Mouse (Mus musculus): ENCODE data around the gene Lrrtm3.
A peak's percentile ranks its signal among the peaks of the same experiment; 100 is the strongest.

The Lrrtm3 gene

DNA sequence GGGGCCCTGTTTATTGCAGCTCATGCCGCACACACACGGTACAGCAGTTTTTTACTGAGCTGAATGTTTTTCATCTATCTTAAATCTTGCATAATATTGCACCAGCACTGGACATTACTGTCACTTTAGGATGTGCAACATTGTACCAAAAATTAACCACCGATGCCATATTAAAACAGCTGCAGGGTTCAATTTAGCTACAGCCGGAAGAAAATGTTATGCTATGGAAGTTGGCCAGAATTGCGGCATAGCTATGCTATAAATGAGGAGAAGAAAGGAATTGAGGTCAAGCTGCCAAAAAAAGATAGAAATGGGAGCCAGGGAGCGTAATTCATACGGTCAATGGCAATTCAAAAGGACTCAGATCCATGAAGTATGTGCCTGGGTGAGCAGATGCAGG lies 48.9 kb downstream of the Lrrtm3 start:
- DNase-seq, result no peak

GRCm38 (mm10) chr10:64039760-64040535 lies 50.1 kb downstream of the Lrrtm3 start:
- no peak for DNase-seq

DNA sequence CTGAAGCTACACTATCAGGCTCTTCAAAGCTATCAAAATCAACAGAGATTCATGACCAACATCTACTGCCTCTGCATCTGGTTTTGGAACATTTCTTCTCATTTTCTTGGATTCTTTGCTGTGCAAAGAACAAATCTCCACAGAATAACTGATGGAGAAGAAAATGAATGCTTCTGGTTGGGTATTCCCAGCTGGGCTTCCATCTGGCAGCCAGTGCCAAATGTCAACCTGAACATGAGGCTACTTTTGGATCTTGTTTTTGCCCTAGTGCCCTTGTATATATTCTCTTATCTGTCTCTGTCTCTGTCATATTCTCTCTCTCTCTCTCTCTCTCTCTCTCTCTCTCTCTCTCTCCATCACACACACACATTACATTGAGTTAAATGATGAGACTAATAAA lies 59.2 kb downstream of the Lrrtm3 start:
- no peak for DNase-seq

GRCm38 (mm10) chr10:64023340-64023739 lies 66.7 kb downstream of the Lrrtm3 start:
- DNase-seq, result no peak

DNA sequence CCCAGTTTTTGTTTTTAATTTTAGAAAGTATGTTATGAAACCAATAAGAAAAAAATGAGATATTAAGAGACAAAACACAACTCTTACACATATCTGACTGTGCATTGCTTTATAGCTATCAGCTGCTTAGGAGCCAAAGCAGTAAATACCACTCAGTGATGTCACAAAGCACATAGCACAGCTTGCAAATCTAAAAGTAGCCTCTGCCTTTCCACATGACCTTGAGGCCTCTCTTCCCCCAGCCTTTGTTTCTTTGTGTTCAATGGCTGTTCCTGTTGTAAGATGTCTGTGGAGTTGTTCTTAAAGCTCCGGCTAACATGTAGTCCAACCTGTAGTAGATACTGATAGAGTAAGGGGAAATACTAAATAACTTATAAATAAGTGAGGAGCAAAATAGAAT lies 69.7 kb downstream of the Lrrtm3 start:
- DNase-seq, result no peak

- no peak for DNase-seq
Measured at GRCm38 (mm10) chr10:64001996-64002395, 88.1 kb downstream of the Lrrtm3 start.

DNA sequence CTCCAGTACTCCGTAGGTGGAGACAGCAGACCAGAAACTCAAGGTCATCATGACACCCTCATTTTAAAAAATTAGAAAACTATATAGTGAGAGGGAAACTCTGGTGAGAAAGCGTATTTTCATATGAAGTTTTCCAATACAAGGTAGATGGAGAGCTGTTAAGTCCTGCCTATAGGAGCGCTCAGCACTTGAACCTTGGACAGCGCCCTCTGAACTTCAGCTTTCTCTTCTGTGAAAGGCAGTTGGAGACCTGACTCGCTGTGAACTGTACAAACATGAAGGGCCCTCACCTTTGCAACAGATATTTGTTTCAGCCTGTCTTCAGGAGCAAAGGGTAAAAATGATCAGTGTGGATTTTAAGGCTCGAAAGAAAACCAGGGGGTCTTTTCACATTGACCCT lies 88.5 kb downstream of the Lrrtm3 start:
- DNase-seq, result peak; percentile 4

DNA sequence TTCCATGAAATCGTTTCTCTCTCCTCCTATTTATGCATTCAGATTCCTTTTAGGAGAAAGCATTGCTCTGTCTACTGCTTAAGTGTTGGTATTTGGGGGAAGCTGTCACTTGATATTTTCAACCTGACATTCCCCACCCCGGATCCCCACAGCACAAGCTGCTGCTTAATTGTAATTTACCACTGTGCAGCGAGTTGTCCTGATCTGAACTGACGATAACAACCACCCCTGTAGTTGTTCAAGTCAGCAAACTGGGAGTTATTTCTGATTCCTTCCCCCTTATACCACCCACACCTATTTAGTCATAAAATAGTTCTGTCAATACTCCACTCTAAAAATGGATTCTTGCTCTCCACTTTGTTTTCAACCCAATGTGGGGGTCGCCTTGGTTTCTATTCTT lies 95.8 kb downstream of the Lrrtm3 start:
- DNase-seq, result no peak

DNA sequence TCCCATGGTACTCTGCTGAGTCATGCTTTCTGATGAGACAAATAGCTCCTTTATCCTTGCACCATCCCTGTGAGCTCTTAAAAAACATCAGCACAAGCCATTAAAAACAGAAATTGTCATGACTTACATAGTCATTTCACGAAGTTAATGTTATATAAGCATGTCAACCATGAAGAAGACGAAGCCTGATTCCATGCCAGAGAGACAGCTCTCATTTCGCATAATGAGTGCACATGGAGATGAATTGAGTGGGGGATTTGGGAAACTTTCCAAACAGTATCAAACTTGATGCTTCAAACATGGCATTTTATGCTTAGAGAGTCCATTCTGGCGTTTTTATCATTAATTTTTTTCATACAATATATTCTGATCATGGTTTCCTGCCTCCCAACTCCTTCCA lies 104.5 kb downstream of the Lrrtm3 start:
- no peak for DNase-seq

DNA sequence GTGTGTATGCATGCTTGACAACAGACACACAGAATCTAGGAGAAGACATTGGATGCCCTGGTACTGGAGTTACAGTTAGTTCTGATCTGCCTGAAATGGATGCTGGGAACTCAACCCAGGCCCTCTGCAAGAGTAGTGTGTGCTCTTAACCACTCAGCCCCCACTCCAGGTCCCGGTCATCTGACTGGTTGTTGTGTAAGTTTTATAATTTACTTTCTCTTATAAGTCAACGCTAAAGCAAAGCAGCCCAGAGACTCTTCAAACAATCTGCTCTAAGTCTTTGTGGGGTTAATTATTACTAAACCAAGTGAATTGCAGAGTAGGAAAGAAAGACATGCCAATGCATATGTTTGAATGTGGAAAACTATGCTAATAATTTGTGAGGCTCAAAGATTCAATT lies 110.7 kb downstream of the Lrrtm3 start:
- DNase-seq, result no peak

GRCm38 (mm10) chr10:63978969-63979368 lies 111.1 kb downstream of the Lrrtm3 start:
- no peak for DNase-seq

DNA sequence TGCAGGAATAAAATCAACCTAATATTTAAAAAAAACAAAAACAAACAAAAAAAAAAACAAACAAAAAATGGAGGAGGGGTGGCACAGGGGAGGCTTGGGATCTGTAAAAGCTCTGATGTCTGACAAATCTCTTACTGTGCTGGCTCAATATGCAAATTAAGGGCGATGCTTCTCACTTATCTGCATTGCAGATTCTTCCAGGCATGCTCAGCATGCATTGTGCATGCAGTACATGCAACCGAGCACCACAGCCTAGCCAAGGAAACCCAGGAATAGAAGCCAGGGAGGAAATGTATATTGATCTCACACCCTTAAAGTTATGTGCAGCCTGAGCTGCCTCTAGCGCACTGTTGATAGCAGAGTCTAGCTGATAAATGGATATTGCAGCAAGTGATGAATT lies 111.5 kb downstream of the Lrrtm3 start:
- no peak for DNase-seq

GRCm38 (mm10) chr10:63978101-63978500 lies 112.0 kb downstream of the Lrrtm3 start:
- no peak for DNase-seq

DNA sequence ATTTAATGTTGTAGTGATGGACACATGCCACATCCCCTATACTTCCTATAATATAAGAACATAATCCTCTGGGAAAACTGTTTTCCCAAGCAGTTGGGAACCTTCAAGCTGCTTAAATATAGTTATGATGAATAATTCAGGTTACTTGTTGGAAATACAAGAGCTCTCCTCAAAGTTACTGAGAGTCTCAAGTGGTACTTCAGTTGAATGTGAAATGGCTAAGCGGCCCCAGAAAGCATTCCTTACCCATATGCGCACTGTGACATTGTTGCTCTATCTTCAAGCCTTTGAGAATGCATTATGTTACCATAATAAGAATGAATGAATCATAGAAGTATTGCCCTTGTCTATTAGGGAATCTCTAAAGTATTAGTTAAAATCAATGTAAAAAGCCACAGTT lies 117.8 kb downstream of the Lrrtm3 start:
- no peak for DNase-seq

- DNase-seq, result no peak
Measured at GRCm38 (mm10) chr10:63954308-63954930, 135.7 kb downstream of the Lrrtm3 start.

GRCm38 (mm10) chr10:63951481-63951880 lies 138.6 kb downstream of the Lrrtm3 start:
- no peak for DNase-seq

GRCm38 (mm10) chr10:63950867-63951266 lies 139.2 kb downstream of the Lrrtm3 start:
- DNase-seq, result no peak

GRCm38 (mm10) chr10:63947266-63947665 lies 142.8 kb downstream of the Lrrtm3 start:
- no peak for DNase-seq

DNA sequence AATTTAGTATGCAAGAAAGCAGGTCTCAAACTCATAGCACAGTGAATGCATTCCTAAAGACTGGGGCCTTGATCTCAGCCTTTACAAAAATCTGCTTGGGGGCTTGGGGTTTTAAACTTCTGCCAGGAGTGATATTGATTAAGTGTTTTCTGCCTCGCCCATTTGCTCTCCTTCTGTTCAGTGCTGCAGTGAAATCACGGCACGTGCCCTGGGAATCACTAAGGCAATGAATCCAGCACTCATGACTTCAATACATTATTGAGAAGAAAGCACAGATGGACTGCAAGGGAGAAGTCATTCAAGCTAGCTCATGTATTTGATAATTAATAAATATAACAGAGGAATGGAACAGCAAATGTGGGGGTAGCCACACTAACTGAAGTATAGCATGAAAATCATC lies 144.5 kb downstream of the Lrrtm3 start:
- no peak for DNase-seq

DNA sequence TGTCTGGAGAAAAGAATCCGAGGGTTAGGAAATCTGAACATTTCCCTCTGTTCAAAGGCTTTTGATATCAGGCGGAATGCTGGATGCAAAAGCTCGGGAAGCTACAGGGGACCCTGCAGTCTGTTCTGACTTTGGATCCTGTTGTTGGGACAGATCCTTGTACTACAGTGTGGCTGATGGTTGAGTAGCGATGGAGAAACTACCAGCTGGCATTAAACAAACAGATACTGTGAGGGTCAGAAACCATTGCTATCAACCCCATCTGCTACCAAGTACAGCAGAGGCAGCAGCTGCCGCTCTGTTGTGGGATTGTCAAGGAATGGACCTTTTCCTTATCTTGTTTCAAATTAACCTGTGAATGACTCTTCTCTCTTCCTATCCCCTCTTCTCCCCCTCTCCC lies 156.1 kb downstream of the Lrrtm3 start:
- DNase-seq, result no peak

GRCm38 (mm10) chr10:63927334-63927733 lies 162.7 kb downstream of the Lrrtm3 start, which contains the start of gene Gm10118:
TSS of gene Gm10118 (minus strand) at chr10:63927434.
- no peak for DNase-seq

DNA sequence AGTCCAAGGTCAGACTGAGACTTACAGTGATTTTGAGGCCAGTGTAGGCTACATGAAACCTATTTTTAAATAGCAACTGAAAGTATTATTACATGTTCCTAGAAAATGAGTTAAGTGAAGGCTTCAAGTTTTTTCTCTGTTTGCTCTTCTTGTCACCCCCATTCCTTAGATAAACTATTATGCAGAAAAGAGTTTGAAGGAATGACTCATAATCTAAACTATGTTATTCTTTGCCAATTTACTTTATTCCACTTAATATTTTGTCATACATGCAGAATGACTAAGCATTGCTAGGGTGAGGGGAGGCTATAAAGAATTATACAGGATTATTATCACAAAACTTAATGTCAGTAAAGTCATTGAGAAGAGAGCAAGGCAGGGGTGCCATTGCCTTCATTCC lies 181.2 kb downstream of the Lrrtm3 start:
- DNase-seq, result no peak

DNA sequence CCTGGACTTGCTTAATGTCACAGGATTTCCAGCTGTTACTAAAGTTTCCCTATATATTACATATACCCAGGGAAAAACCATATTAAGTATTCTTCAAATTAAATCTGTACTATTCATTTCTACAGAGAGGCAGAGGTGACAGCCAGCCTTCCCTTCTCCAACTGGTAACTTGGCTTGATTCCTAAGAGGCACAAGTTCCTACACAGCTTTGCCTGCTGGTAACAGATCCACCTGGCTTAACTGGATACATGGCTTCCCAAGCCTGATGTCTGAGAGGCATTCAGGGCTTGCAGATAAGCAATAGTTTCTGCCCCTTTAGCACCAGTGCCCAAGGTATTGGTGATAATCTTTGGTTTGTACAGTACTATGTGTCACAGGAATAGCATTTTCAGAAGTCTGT lies 190.2 kb downstream of the Lrrtm3 start:
- no peak for DNase-seq

DNA sequence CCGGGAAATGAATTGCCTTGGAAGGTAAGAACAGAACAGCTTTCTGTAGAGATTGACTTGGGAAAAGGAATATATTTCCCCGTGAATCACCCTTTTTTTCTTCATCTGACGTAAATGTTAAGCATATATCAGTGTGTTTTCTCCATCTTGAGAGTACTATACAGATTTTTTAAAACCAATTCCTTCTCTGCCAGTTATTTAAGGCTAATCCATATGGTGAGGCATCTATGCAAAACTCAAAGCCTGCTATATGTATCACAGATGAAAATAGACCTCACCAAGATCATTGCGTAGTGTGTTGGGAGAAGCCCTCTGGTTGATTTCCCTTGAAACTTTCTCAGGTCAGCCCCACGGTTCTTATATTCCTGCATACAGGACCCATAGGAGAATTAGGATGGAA lies 195.5 kb downstream of the Lrrtm3 start:
- no peak for DNase-seq
